8 mouse cellular contexts compared by ENCODE assay signal in genomic region chr8:71670621-71671548, GRCm38 (mm10). TPM values are rescaled to one million over a fixed set of nuclear protein-coding genes. Genes with fewer than 3 reads are reported as not detected.
DNase-seq lines count a peak whose midpoint lies in the region; ATAC-seq and TF ChIP-seq lines count a peak whose summit lies in the region.

No protein-coding gene starts in this region.

- DNase-seq in lung, adult 2 months, result no peak
- DNase-seq in lung, adult 18-20 months, result no peak
- DNase-seq in cerebellum, adult 11 months, result peak; percentile 80
- DNase-seq in liver, embryonic 11.5 days (ENCODE audit: low spot score), result no peak
- DNase-seq in right cerebral cortex, adult 18-20 months, result peak; percentile 79
- no peak for DNase-seq in gastrocnemius, postnatal 4 days (ENCODE audit: low spot score in 2 of 2)

- WGBS in lung, adult 2 months, result 2% methylated on average over 61 of the region's 64 CpGs
- under 1% methylated on average over 52 of the region's 64 CpGs for WGBS in forebrain, embryonic 16.5 days
- WGBS in kidney, embryonic 15.5 days, result under 1% methylated on average over 61 of the region's 64 CpGs
- WGBS in liver, embryonic 11.5 days, result under 1% methylated on average over 60 of the region's 64 CpGs

- H3K27ac ChIP-seq in forebrain, embryonic 16.5 days (ENCODE audit: low read length), result peak overlapping the region; percentile 88
- no peak overlapping the region for H3K27ac ChIP-seq in kidney, embryonic 15.5 days
- no peak overlapping the region for H3K27ac ChIP-seq in liver, embryonic 11.5 days (ENCODE audit: low read depth, low read length)

- H3K9ac ChIP-seq in forebrain, embryonic 16.5 days (replicated peaks; ENCODE audit: low read depth, low read length), result peak overlapping the region; percentile 71
- 0 out of 2 replicates have a peak overlapping the region, but pooled peaks have one; percentile 10 for H3K9ac ChIP-seq in kidney, embryonic 15.5 days
- 0 out of 2 replicates have a peak overlapping the region, but pooled peaks have one; percentile 6 for H3K9ac ChIP-seq in liver, embryonic 11.5 days (ENCODE audit: low read depth, low read length)

- no peak for TF ChIP-seq CTCF in lung, adult 2 months (IDR thresholded peaks at IDR 0.05; ENCODE audit: insufficient read depth, low read length)

- no peaks in the 10 kb centered on the region for H3K36me3 ChIP-seq in forebrain, embryonic 16.5 days (ENCODE audit: control insufficient read depth, insufficient read depth)
- H3K36me3 ChIP-seq in kidney, embryonic 15.5 days, result no peaks in the 10 kb centered on the region
- no peaks in the 10 kb centered on the region for H3K36me3 ChIP-seq in liver, embryonic 11.5 days (ENCODE audit: control insufficient read depth, insufficient read depth, low read length)

- peak overlapping the region; percentile 50 for H3K4me3 ChIP-seq in lung, adult 2 months (replicated peaks; ENCODE audit: extremely low read depth, low read depth, low read length)
- peak overlapping the region; percentile 68 for H3K4me3 ChIP-seq in forebrain, embryonic 16.5 days (replicated peaks; ENCODE audit: low read length)
- H3K4me3 ChIP-seq in kidney, embryonic 15.5 days (replicated peaks), result peak overlapping the region; percentile 46
- H3K4me3 ChIP-seq in liver, embryonic 11.5 days (ENCODE audit: low read depth, low read length), result peak overlapping the region; percentile 63

- peak; percentile 62 for ATAC-seq in forebrain, embryonic 16.5 days
- peak; percentile 45 for ATAC-seq in kidney, embryonic 15.5 days (replicated peaks; ENCODE audit: low FRiP score)
- peak; percentile 32 for ATAC-seq in liver, embryonic 11.5 days (replicated peaks; ENCODE audit: low FRiP score)

- peak overlapping the region; percentile 84 for H3K4me2 ChIP-seq in forebrain, embryonic 16.5 days (ENCODE audit: low read length)
- H3K4me2 ChIP-seq in kidney, embryonic 15.5 days, result peak overlapping the region; percentile 90
- peak overlapping the region; percentile 99 for H3K4me2 ChIP-seq in liver, embryonic 11.5 days

- no peaks in the 10 kb centered on the region for H3K27me3 ChIP-seq in forebrain, embryonic 16.5 days (replicated peaks; ENCODE audit: control insufficient read depth, insufficient read depth, low read length)
- H3K27me3 ChIP-seq in kidney, embryonic 15.5 days, result peaks cover 66% of the 10 kb centered on the region
- H3K27me3 ChIP-seq in liver, embryonic 11.5 days (replicated peaks; ENCODE audit: control insufficient read depth, insufficient read depth, low read length), result peaks cover 37% of the 10 kb centered on the region

- TF ChIP-seq POLR2A in lung, adult 2 months (IDR thresholded peaks at IDR 0.05; ENCODE audit: borderline replicate concordance, extremely low read depth, low read depth, low read length), result no peak

- H3K4me1 ChIP-seq in lung, adult 2 months (ENCODE audit: control insufficient read depth, insufficient read depth, low read length), result peaks cover 3% of the 10 kb centered on the region; the same call in 1 of the 2 replicates
- H3K4me1 ChIP-seq in forebrain, embryonic 16.5 days (replicated peaks; ENCODE audit: control insufficient read depth, insufficient read depth, low read length), result peaks cover 47% of the 10 kb centered on the region
- peaks cover 47% of the 10 kb centered on the region for H3K4me1 ChIP-seq in kidney, embryonic 15.5 days
- H3K4me1 ChIP-seq in liver, embryonic 11.5 days (replicated peaks; ENCODE audit: control insufficient read depth, insufficient read depth, low read length), result peaks cover 32% of the 10 kb centered on the region

- H3K9me3 ChIP-seq in forebrain, embryonic 16.5 days (ENCODE audit: control insufficient read depth, low read length), result no peaks in the 10 kb centered on the region
- H3K9me3 ChIP-seq in kidney, embryonic 15.5 days (replicated peaks), result no peaks in the 10 kb centered on the region
- H3K9me3 ChIP-seq in liver, embryonic 11.5 days (ENCODE audit: control insufficient read depth, low read length), result no peaks in the 10 kb centered on the region

RNA-seq across cellular contexts. Expression of gene Unc13a, which starts 0.7 kb away (rescaled TPM):
- polyA plus RNA-seq in lung, adult 2 months (2012; rRNA removed), result 0.25 and 0.32 TPM in 2 replicates
- polyA plus RNA-seq in forebrain, embryonic 16.5 days (2015; fragmentation: Nextera tagmentation; extraction: Ambion mirVana), result 23.1 and 33.6 TPM in 2 replicates
- polyA plus RNA-seq in kidney, embryonic 15.5 days (2015; fragmentation: Nextera tagmentation; extraction: Ambion mirVana), result 0.80 and 1.2 TPM in 2 replicates
- polyA plus RNA-seq in liver, embryonic 11.5 days (2014; fragmentation: Nextera tagmentation; extraction: Ambion mirVana), result 0.41 and 0.45 TPM in 2 replicates
- total RNA-seq in gastrocnemius, postnatal 4 days (2021), result under 1 TPM; 0.22 to 0.47 TPM

RNA-seq across cellular contexts. Expression of gene Jak3, which starts 5.2 kb away (rescaled TPM):
- 56.6 and 72.7 TPM in 2 replicates for polyA plus RNA-seq in lung, adult 2 months (2012; rRNA removed)
- polyA plus RNA-seq in forebrain, embryonic 16.5 days (2015; fragmentation: Nextera tagmentation; extraction: Ambion mirVana), result 3.4 and 4.1 TPM in 2 replicates
- polyA plus RNA-seq in kidney, embryonic 15.5 days (2015; fragmentation: Nextera tagmentation; extraction: Ambion mirVana), result 6.3 and 7.2 TPM in 2 replicates
- polyA plus RNA-seq in liver, embryonic 11.5 days (2014; fragmentation: Nextera tagmentation; extraction: Ambion mirVana), result 10.1 and 11.0 TPM in 2 replicates
- 1 to 10 TPM; 5.0 to 6.5 TPM for total RNA-seq in gastrocnemius, postnatal 4 days (2021)

RNA-seq across cellular contexts. Expression of gene Insl3, which starts 18.1 kb away (rescaled TPM):
- 58.5 and 60.7 TPM in 2 replicates for polyA plus RNA-seq in lung, adult 2 months (2012; rRNA removed)
- polyA plus RNA-seq in forebrain, embryonic 16.5 days (2015; fragmentation: Nextera tagmentation; extraction: Ambion mirVana), result not detected in 2 replicates
- polyA plus RNA-seq in kidney, embryonic 15.5 days (2015; fragmentation: Nextera tagmentation; extraction: Ambion mirVana), result 1.2 and 1.7 TPM in 2 replicates
- 1.3 and 2.0 TPM in 2 replicates for polyA plus RNA-seq in liver, embryonic 11.5 days (2014; fragmentation: Nextera tagmentation; extraction: Ambion mirVana)
- 1 to 10 TPM; 2.6 to 3.4 TPM for total RNA-seq in gastrocnemius, postnatal 4 days (2021)

RNA-seq across cellular contexts. Expression of gene B3gnt3, which starts 30.7 kb away (rescaled TPM):
- polyA plus RNA-seq in lung, adult 2 months (2012; rRNA removed), result 25.0 and 31.3 TPM in 2 replicates
- 0.58 and 0.68 TPM in 2 replicates for polyA plus RNA-seq in forebrain, embryonic 16.5 days (2015; fragmentation: Nextera tagmentation; extraction: Ambion mirVana)
- 2.8 and 3.9 TPM in 2 replicates for polyA plus RNA-seq in kidney, embryonic 15.5 days (2015; fragmentation: Nextera tagmentation; extraction: Ambion mirVana)
- polyA plus RNA-seq in liver, embryonic 11.5 days (2014; fragmentation: Nextera tagmentation; extraction: Ambion mirVana), result 2.1 and 2.9 TPM in 2 replicates
- total RNA-seq in gastrocnemius, postnatal 4 days (2021), result 1 to 10 TPM; 4.1 to 4.5 TPM

RNA-seq across cellular contexts. Expression of gene Fcho1, which starts 54.6 kb away (rescaled TPM):
- polyA plus RNA-seq in lung, adult 2 months (2012; rRNA removed), result 20.0 and 23.3 TPM in 2 replicates
- 72.4 and 100 TPM in 2 replicates for polyA plus RNA-seq in forebrain, embryonic 16.5 days (2015; fragmentation: Nextera tagmentation; extraction: Ambion mirVana)
- polyA plus RNA-seq in kidney, embryonic 15.5 days (2015; fragmentation: Nextera tagmentation; extraction: Ambion mirVana), result 6.3 and 6.5 TPM in 2 replicates
- 20.8 and 21.1 TPM in 2 replicates for polyA plus RNA-seq in liver, embryonic 11.5 days (2014; fragmentation: Nextera tagmentation; extraction: Ambion mirVana)
- total RNA-seq in gastrocnemius, postnatal 4 days (2021), result 1 to 10 TPM in 1 of 2 experiments, under 1 TPM in 1; 0.61 to 1.5 TPM

Comparison
In these comparisons a context has a peak if more than half of its experiments do, and no peak if none do; other contexts are left out.
1. DNase-seq: peak in cerebellum, adult 11 months (single experiment) and right cerebral cortex, adult 18-20 months (single experiment); none in lung, adult 2 months (single experiment), lung, adult 18-20 months (0 of 2), liver, embryonic 11.5 days (single experiment) and gastrocnemius, postnatal 4 days (0 of 2).
2. H3K9ac ChIP-seq: peak in every context shown above with its lines; median percentile 71 in forebrain, embryonic 16.5 days; 10 in kidney, embryonic 15.5 days; 6 in liver, embryonic 11.5 days.
3. RNA of gene Unc13a, which starts 0.7 kb away (polyA plus RNA-seq): 23.1 to 33.6 TPM in forebrain, embryonic 16.5 days; 0.80 to 1.2 TPM in kidney, embryonic 15.5 days, 0.41 to 0.45 TPM in liver, embryonic 11.5 days and 0.25 to 0.32 TPM in lung, adult 2 months; every median in the first group is over 10 times any median in the second.
4. RNA of gene Insl3, which starts 18.1 kb away (polyA plus RNA-seq): 58.5 to 60.7 TPM in lung, adult 2 months; 1.2 to 1.7 TPM in kidney, embryonic 15.5 days, 1.3 to 2.0 TPM in liver, embryonic 11.5 days and not detected in forebrain, embryonic 16.5 days; every median in the first group is over 10 times any median in the second.
5. Peak in every context shown above with its lines, with median percentiles within 50 percentile points of each other: H3K4me3 ChIP-seq, ATAC-seq and H3K4me2 ChIP-seq.